Mouse (Mus musculus) left cerebral cortex, adult 2 months (tissue): Measurements from ENCODE around the gene Macrod1. TPM values are rescaled to one million over a fixed set of nuclear protein-coding genes. Genes with fewer than 3 reads are reported as not detected.

ENCODE experiments used
- DNase-seq, 2 experiments: peaks; one replicate each; pipeline ENCODE4 v3.0.0; 2021 to 2022; ENCODE audit warnings: low spot score in 2 of 2, mixed read lengths in 1 of 2; ENCODE audit errors: extremely low spot score in 1 of 2
- H3K27ac ChIP-seq: fragments of 200-600 bp; 2 replicates; pipeline ENCODE4 v1.8.1; 2022
- H3K4me3 ChIP-seq: fragments of 200-600 bp; 2 replicates; pipeline ENCODE4 v1.8.1; 2022
- CTCF ChIP-seq: fragments of 200-600 bp; IDR thresholded peaks from 2 replicates; pipeline ENCODE4 v1.8.1; 2022; ENCODE audit warnings: antibody characterized with exemption, mild to moderate bottlenecking, moderate library complexity
- intact Hi-C: fragments of 180-260 bp; cut with DNase I; formaldehyde crosslinking; loops from one replicate; pipeline ENCODE4 v1.15.1; 2025
- total RNA-seq, 2 experiments: library from RNA; stranded (reverse); gene quantifications; 2 replicates each; pipeline ENCODE4 v1.2.3; 2021

Macrod1 gene
- total RNA-seq, 2 experiments from 2014 or later, result 13.3 to 15.7 TPM

- peak overlapping the region; percentile 16; the same call in 1 of the 2 replicates for H3K27ac ChIP-seq
These were observed 125.8 kb downstream of the Macrod1 start for GRCm38 (mm10) chr19:7182273-7182949.

DNA sequence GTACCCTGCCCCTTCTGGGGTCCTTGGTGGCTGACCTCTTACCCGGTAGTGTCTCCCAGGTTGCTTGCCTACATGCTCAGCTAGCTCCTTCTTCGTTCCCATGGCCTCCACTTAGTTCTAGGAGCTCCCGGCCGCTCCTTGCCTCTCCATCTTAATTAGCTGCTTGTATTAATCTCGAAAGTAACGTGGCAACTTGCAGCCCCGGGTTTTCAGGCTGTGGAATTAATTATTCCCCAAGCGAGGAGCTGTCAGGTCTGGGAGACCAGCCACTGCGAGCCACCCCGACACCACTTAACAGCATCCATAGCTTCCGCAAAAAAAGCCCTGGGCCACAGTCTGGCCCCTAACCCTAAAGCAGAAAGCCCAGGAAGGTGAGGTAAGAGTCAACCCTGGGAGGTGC, 126.8 kb downstream of the Macrod1 start:
- H3K4me3 ChIP-seq, result no peak overlapping the region
- DNase-seq, result no peak
- no peak overlapping the region for H3K27ac ChIP-seq
- no peak for TF ChIP-seq CTCF
- intact Hi-C loops, result no loop called here

More at GRCm38 (mm10) chr19:7182273-7182949, 125.8 kb downstream of the Macrod1 start:
- H3K4me3 ChIP-seq, result no peak overlapping the region
- no peak for TF ChIP-seq CTCF
- intact Hi-C loops, result no loop called here
- DNase-seq, result peak; percentile 71 to 74

DNA sequence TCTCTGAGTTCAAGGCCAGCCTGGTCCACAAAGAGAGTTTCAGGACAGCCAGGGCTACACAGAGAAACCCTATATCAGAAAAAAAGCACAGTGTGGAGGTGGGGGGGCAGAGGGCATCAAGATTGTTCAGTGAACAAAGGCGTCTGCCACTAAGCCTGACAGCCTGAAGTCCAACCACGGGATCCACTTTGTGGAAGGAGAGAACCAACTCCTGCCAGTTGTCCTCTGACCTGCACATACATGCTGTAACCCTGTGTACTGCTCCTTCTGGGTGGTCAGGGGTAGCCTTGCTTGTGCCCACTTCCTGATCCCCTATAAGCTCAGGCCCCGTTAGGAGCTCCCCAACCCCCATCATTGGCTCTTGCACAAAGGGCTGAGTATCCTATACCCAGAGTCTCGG, 128.4 kb downstream of the Macrod1 start:
- no peak for TF ChIP-seq CTCF
- no peak overlapping the region for H3K4me3 ChIP-seq
- H3K27ac ChIP-seq, result no peak overlapping the region
- DNase-seq, result no peak
- intact Hi-C loops, result no loop called here

DNA sequence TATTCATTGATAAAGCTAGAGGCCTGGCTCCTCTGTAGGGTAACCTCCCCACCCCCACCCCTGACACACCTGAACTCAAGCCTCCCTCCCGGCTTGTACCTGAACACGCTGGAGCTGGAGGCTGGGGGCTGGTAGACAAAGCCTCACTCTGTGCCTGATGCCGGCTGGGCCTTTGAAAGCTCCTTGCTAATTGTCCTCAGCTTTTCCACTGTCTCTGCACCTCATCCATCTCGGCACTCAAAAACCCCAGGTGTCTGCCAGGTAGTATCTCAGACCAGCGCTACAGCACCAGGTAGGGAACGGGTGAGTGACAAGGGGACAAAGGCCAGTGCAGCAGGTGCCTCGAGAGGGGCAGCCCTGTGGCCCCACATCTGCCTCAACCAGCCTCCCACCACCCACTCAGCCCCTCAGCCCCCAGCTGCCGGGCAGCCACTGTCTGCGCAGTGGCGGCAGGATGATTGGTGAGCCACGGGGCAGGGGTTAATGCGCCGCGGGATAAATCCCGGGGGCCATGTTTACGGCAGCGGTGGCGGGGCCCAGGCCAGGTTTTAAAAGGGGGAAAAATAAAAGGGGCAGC, 129.2 kb downstream of the Macrod1 start:
- intact Hi-C loops, result no loop called here
- Histone ChIP-seq H3K27ac (no peak overlapping the region), H3K4me3 (no peak overlapping the region)
- TF ChIP-seq CTCF, result no peak
- no peak for DNase-seq

- DNase-seq, result no peak
- Histone ChIP-seq H3K4me3 (no peak overlapping the region), H3K27ac (no peak overlapping the region)
- intact Hi-C loops, result no loop called here
- TF ChIP-seq CTCF, result no peak
These were observed 130.5 kb downstream of the Macrod1 start for GRCm38 (mm10) chr19:7187157-7187556.

GRCm38 (mm10) chr19:7189026-7189425, 132.4 kb downstream of the Macrod1 start:
- intact Hi-C loops, result no loop called here
- Histone ChIP-seq H3K4me3 (no peak overlapping the region), H3K27ac (no peak overlapping the region)

GRCm38 (mm10) chr19:7190986-7191385, 134.4 kb downstream of the Macrod1 start:
- intact Hi-C loops, result no loop called here
- Histone ChIP-seq H3K27ac (no peak overlapping the region), H3K4me3 (no peak overlapping the region)
- TF ChIP-seq CTCF, result no peak
- no peak for DNase-seq

More at GRCm38 (mm10) chr19:7189026-7189425, 132.4 kb downstream of the Macrod1 start:
- no peak for TF ChIP-seq CTCF
- DNase-seq, result no peak

GRCm38 (mm10) chr19:7191639-7192038, 135.0 kb downstream of the Macrod1 start:
- intact Hi-C loops, result no loop called here
- Histone ChIP-seq H3K4me3 (no peak overlapping the region), H3K27ac (no peak overlapping the region)
- no peak for TF ChIP-seq CTCF
- no peak for DNase-seq

GRCm38 (mm10) chr19:7192561-7192967, 136.0 kb downstream of the Macrod1 start:
- no peak for TF ChIP-seq CTCF
- no peak for DNase-seq
- Histone ChIP-seq H3K4me3 (no peak overlapping the region), H3K27ac (no peak overlapping the region)
- intact Hi-C loops, result no loop called here

DNA sequence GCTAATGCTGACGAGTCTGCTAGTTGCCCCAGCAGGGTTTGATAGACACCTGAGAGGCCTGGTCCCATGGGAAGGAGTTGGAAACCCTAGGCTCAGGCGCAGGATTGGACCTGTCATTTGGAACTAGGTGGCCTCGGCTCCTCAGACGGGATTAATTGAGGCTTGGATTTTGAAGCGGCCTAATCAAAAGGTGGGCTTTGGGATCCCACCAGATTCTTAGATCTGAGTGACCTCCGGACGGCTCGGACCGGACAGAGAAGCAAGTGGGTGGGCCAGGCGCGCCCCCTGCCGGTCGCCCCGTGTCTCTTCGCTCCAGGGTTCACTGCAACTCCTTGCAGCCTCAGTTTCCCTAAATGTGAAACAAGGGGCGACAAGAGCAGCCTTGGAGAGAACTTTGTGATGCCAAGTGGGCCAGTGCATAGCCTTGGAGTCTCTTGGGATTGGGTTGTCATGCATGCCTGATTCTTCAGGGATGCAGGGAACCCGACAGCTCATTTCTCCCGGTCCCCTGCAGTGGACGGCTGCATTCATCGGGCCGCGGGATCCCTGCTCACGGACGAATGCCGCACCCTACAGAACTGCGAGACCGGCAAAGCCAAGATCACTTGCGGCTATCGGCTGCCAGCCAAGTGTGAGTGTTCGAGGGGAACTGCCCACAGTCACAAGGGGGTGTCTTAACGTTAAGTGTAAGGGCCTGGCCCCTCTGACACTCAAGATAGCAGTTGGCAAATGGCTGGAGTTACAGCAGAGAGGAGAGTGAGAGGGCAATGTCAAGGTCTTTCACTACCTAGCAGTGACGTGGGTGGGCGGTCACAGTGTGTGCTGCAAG, 139.5 kb downstream of the Macrod1 start:
- intact Hi-C loops, result loop anchor here (1.0 to 2.0 kb wide), 3 partner anchors 31 to 132 kb away; no protein-coding TSS in a partner anchor
- H3K4me3 ChIP-seq, result no peak overlapping the region
- DNase-seq, result peak; percentile 67
- peak; percentile 95 for TF ChIP-seq CTCF
- H3K27ac ChIP-seq, result no peak overlapping the region

- DNase-seq, result no peak
- Histone ChIP-seq H3K27ac (no peak overlapping the region), H3K4me3 (no peak overlapping the region)
- intact Hi-C loops, result loop anchor here (1.0 to 2.0 kb wide), 2 partner anchors 32 to 133 kb away; no protein-coding TSS in a partner anchor
- TF ChIP-seq CTCF, result no peak
These were observed 140.2 kb downstream of the Macrod1 start for GRCm38 (mm10) chr19:7196741-7197270.

DNA sequence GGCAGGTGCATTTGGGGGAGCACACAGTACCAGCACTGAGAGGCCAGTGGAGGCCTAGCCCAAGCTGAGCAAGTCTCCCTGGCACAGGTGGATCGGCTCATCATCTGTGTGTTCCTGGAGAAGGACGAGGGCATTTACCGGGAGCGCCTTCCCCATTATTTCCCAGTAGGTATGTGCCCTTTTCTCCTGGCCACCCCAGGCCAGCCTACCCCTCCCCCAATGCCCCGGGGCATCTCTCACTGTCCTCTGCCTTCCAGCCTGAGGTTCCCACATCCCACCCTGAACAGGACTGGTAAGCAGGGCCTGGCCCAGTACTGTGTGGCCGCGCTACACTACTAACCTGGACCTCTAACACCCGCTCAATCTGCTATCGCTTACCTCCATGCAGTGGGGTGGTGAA, 140.8 kb downstream of the Macrod1 start:
- intact Hi-C loops, result loop anchor here (2.0 kb wide), 1 partner anchor 33 kb away; no protein-coding TSS in a partner anchor
- DNase-seq, result no peak
- no peak overlapping the region for H3K4me3 ChIP-seq
- TF ChIP-seq CTCF, result no peak
- no peak overlapping the region for H3K27ac ChIP-seq
